Mouse (Mus musculus): Measurements from ENCODE around the gene Ripply3. TPM values are rescaled to one million over a fixed set of nuclear protein-coding genes. Genes with fewer than 3 reads are reported as not detected.

Gene Ripply3
- polyA plus RNA-seq, 1 experiment from 2014 or later: 6.0 TPM

GRCm38 (mm10) chr16:94312663-94313228 lies 15.5 kb upstream of the Ripply3 start:
- peak overlapping the region; percentile 90 for H3K9ac ChIP-seq (ENCODE audit: low read length)
- peak; percentile 86 for ATAC-seq (ENCODE audit: low FRiP score)
- H3K4me1 ChIP-seq (ENCODE audit: control insufficient read depth, insufficient read depth, low read length): peaks cover 5% of the 10 kb centered on the region; the same call in 1 of the 2 replicates
- H3K4me3 ChIP-seq (ENCODE audit: low read depth, low read length): peak overlapping the region; percentile 70
- no peaks in the 10 kb centered on the region for H3K9me3 ChIP-seq (ENCODE audit: control insufficient read depth, low read length)
- peak overlapping the region; percentile 98 for H3K27ac ChIP-seq (ENCODE audit: low read depth, low read length)
- H3K27me3 ChIP-seq (ENCODE audit: control insufficient read depth, insufficient read depth, low read length): no peaks in the 10 kb centered on the region
- peak; percentile 98 for DNase-seq (ENCODE audit: low spot score, missing footprints)
- peak overlapping the region; percentile 71 for H3K4me2 ChIP-seq
- under 1% methylated on average over 20 of the region's 20 CpGs for WGBS
- H3K36me3 ChIP-seq (ENCODE audit: control insufficient read depth, insufficient read depth, low read length): no peaks in the 10 kb centered on the region

GRCm38 (mm10) chr16:94313229-94314030 lies 14.8 kb upstream of the Ripply3 start, which contains the start of gene Hlcs:
Gene Hlcs, minus strand, starts transcription at chr16:94313571.
- H3K4me3 ChIP-seq (ENCODE audit: low read depth, low read length): peak within 1 kb of the TSS; percentile 70
- WGBS: 1% methylated on average over 59 of the region's 64 CpGs
- H3K4me1 ChIP-seq (ENCODE audit: control insufficient read depth, insufficient read depth, low read length): peaks cover 5% of the 10 kb centered on the region; the same call in 1 of the 2 replicates
- H3K27me3 ChIP-seq (ENCODE audit: control insufficient read depth, insufficient read depth, low read length): no peaks in the 10 kb centered on the region
- peak within 1 kb of the TSS; percentile 71 for H3K4me2 ChIP-seq
- no peaks in the 10 kb centered on the region for H3K9me3 ChIP-seq (ENCODE audit: control insufficient read depth, low read length)
- DNase-seq (ENCODE audit: low spot score, missing footprints): peak; percentile 100
- peak; percentile 93 for ATAC-seq (ENCODE audit: low FRiP score)
- no peaks in the 10 kb centered on the region for H3K36me3 ChIP-seq (ENCODE audit: control insufficient read depth, insufficient read depth, low read length)
- peak within 1 kb of the TSS; percentile 90 for H3K9ac ChIP-seq (ENCODE audit: low read length)
- H3K27ac ChIP-seq (ENCODE audit: low read depth, low read length): peak within 1 kb of the TSS; percentile 98

GRCm38 (mm10) chr16:94314626-94315025 lies 13.6 kb upstream of the Ripply3 start:
- ATAC-seq (ENCODE audit: low FRiP score) (no peak), DNase-seq (ENCODE audit: low spot score, missing footprints) (peak; percentile 62)
- Histone ChIP-seq H3K9me3 (ENCODE audit: control insufficient read depth, low read length) (no peaks in the 10 kb centered on the region), H3K27ac (ENCODE audit: low read depth, low read length) (no peak overlapping the region), H3K27me3 (ENCODE audit: control insufficient read depth, insufficient read depth, low read length) (no peaks in the 10 kb centered on the region), H3K36me3 (ENCODE audit: control insufficient read depth, insufficient read depth, low read length) (no peaks in the 10 kb centered on the region), H3K4me3 (ENCODE audit: low read depth, low read length) (no peak overlapping the region), H3K4me2 (no peak overlapping the region), H3K9ac (ENCODE audit: low read length) (no peak overlapping the region), H3K4me1 (ENCODE audit: control insufficient read depth, insufficient read depth, low read length) (peaks cover 5% of the 10 kb centered on the region; the same call in 1 of the 2 replicates)
- WGBS: 95% methylated on average over 5 of the region's 5 CpGs

GRCm38 (mm10) chr16:94315215-94315614 lies 13.0 kb upstream of the Ripply3 start:
- Histone ChIP-seq H3K4me1 (ENCODE audit: control insufficient read depth, insufficient read depth, low read length) (peaks cover 5% of the 10 kb centered on the region; the same call in 1 of the 2 replicates), H3K27me3 (ENCODE audit: control insufficient read depth, insufficient read depth, low read length) (no peaks in the 10 kb centered on the region), H3K9me3 (ENCODE audit: control insufficient read depth, low read length) (no peaks in the 10 kb centered on the region), H3K9ac (ENCODE audit: low read length) (no peak overlapping the region), H3K27ac (ENCODE audit: low read depth, low read length) (no peak overlapping the region), H3K4me2 (no peak overlapping the region), H3K4me3 (ENCODE audit: low read depth, low read length) (no peak overlapping the region), H3K36me3 (ENCODE audit: control insufficient read depth, insufficient read depth, low read length) (no peaks in the 10 kb centered on the region)
- DNase-seq (ENCODE audit: low spot score, missing footprints) (peak; percentile 2), ATAC-seq (ENCODE audit: low FRiP score) (no peak)
- 38% methylated on average over 1 of the region's 1 CpGs for WGBS

- 80% methylated on average over 5 of the region's 5 CpGs for WGBS
- ATAC-seq (ENCODE audit: low FRiP score): no peak
- Histone ChIP-seq H3K9ac (ENCODE audit: low read length) (no peak overlapping the region), H3K27me3 (ENCODE audit: control insufficient read depth, insufficient read depth, low read length) (no peaks in the 10 kb centered on the region), H3K4me1 (ENCODE audit: control insufficient read depth, insufficient read depth, low read length) (peaks cover 4% of the 10 kb centered on the region; the same call in 1 of the 2 replicates), H3K36me3 (ENCODE audit: control insufficient read depth, insufficient read depth, low read length) (no peaks in the 10 kb centered on the region), H3K4me3 (ENCODE audit: low read depth, low read length) (no peak overlapping the region), H3K4me2 (no peak overlapping the region), H3K9me3 (ENCODE audit: control insufficient read depth, low read length) (no peaks in the 10 kb centered on the region), H3K27ac (ENCODE audit: low read depth, low read length) (no peak overlapping the region)
- no peak for DNase-seq (ENCODE audit: low spot score, missing footprints)
Measured at GRCm38 (mm10) chr16:94317752-94318151, 10.5 kb upstream of the Ripply3 start.

- H3K4me1 ChIP-seq (ENCODE audit: control insufficient read depth, insufficient read depth, low read length): no peaks in the 10 kb centered on the region
- no peak overlapping the region for H3K9ac ChIP-seq (ENCODE audit: low read length)
Measured at GRCm38 (mm10) chr16:94320223-94320622, 8.0 kb upstream of the Ripply3 start.

GRCm38 (mm10) chr16:94323681-94324080 lies 4.5 kb upstream of the Ripply3 start:
- H3K36me3 ChIP-seq (ENCODE audit: control insufficient read depth, insufficient read depth, low read length): no peaks in the 10 kb centered on the region
- H3K9me3 ChIP-seq (ENCODE audit: control insufficient read depth, low read length): no peaks in the 10 kb centered on the region
- no peak overlapping the region for H3K27ac ChIP-seq (ENCODE audit: low read depth, low read length)
- H3K4me2 ChIP-seq: no peak overlapping the region
- peaks cover 8% of the 10 kb centered on the region for H3K4me1 ChIP-seq (ENCODE audit: control insufficient read depth, insufficient read depth, low read length)
- ATAC-seq (ENCODE audit: low FRiP score) (no peak), DNase-seq (ENCODE audit: low spot score, missing footprints) (no peak)
- H3K4me3 ChIP-seq (ENCODE audit: low read depth, low read length): no peak overlapping the region
- WGBS: 72% methylated on average over 5 of the region's 5 CpGs
- H3K27me3 ChIP-seq (ENCODE audit: control insufficient read depth, insufficient read depth, low read length): peaks cover 18% of the 10 kb centered on the region
- H3K9ac ChIP-seq (ENCODE audit: low read length): no peak overlapping the region

More at GRCm38 (mm10) chr16:94320223-94320622, 8.0 kb upstream of the Ripply3 start:
- no peak for ATAC-seq (ENCODE audit: low FRiP score)
- no peak overlapping the region for H3K27ac ChIP-seq (ENCODE audit: low read depth, low read length)
- no peak overlapping the region for H3K4me2 ChIP-seq
- no peaks in the 10 kb centered on the region for H3K9me3 ChIP-seq (ENCODE audit: control insufficient read depth, low read length)
- no peak for DNase-seq (ENCODE audit: low spot score, missing footprints)
- no peaks in the 10 kb centered on the region for H3K27me3 ChIP-seq (ENCODE audit: control insufficient read depth, insufficient read depth, low read length)
- 84% methylated on average over 5 of the region's 5 CpGs for WGBS
- H3K4me3 ChIP-seq (ENCODE audit: low read depth, low read length): no peak overlapping the region
- H3K36me3 ChIP-seq (ENCODE audit: control insufficient read depth, insufficient read depth, low read length): no peaks in the 10 kb centered on the region

GRCm38 (mm10) chr16:94326008-94326407 lies 2.2 kb upstream of the Ripply3 start:
- H3K27me3 ChIP-seq (ENCODE audit: control insufficient read depth, insufficient read depth, low read length): peaks cover 24% of the 10 kb centered on the region

More at GRCm38 (mm10) chr16:94326008-94326407, 2.2 kb upstream of the Ripply3 start:
- ATAC-seq (ENCODE audit: low FRiP score) (no peak), DNase-seq (ENCODE audit: low spot score, missing footprints) (no peak)
- Histone ChIP-seq H3K27ac (ENCODE audit: low read depth, low read length) (no peak overlapping the region), H3K4me1 (ENCODE audit: control insufficient read depth, insufficient read depth, low read length) (peaks cover 23% of the 10 kb centered on the region), H3K4me2 (no peak overlapping the region), H3K9me3 (ENCODE audit: control insufficient read depth, low read length) (no peaks in the 10 kb centered on the region), H3K9ac (ENCODE audit: low read length) (no peak overlapping the region), H3K36me3 (ENCODE audit: control insufficient read depth, insufficient read depth, low read length) (no peaks in the 10 kb centered on the region), H3K4me3 (ENCODE audit: low read depth, low read length) (no peak overlapping the region)
- WGBS: 91% methylated on average over 3 of the region's 3 CpGs

Data from midbrain, embryonic 11.5 days (tissue).